Mouse (Mus musculus) midbrain, embryonic 15.5 days (tissue): ENCODE results near the gene Traf3. TPM values are rescaled to one million over a fixed set of nuclear protein-coding genes. Genes with fewer than 3 reads are reported as not detected.
A peak's percentile ranks its signal among the peaks of the same experiment; 100 is the strongest.

Source experiments
- ATAC-seq: fragments of 200-750 bp; cut with Nextera tagmentation; replicated peaks from 2 replicates; pipeline ENCODE4 v1.8.0; 2017; ENCODE audit warnings: moderate TSS enrichment
- H3K27ac ChIP-seq: fragments of 300-500 bp; sonication (generic); 2 replicates; pipeline ENCODE4 v1.5.1; 2015; ENCODE audit warnings: mild to moderate bottlenecking, inconsistent platforms
- H3K27me3 ChIP-seq: fragments of 300-500 bp; sonication (generic); replicated peaks from 2 replicates; pipeline ENCODE4 v1.6.1; 2015; ENCODE audit warnings: inconsistent platforms
- H3K36me3 ChIP-seq: fragments of 300-500 bp; sonication (generic); replicated peaks from 2 replicates; pipeline ENCODE4 v1.6.1; 2015; ENCODE audit warnings: inconsistent platforms
- H3K4me1 ChIP-seq: fragments of 300-500 bp; sonication (generic); 2 replicates; pipeline ENCODE4 v1.6.1; 2015; ENCODE audit warnings: inconsistent platforms
- H3K4me2 ChIP-seq: fragments of 300-500 bp; sonication (generic); 2 replicates; pipeline ENCODE4 v1.6.1; 2015; ENCODE audit warnings: inconsistent platforms, mild to moderate bottlenecking, moderate library complexity
- H3K4me3 ChIP-seq: fragments of 300-500 bp; sonication (generic); 2 replicates; pipeline ENCODE4 v1.5.1; 2015; ENCODE audit warnings: mild to moderate bottlenecking, inconsistent platforms
- H3K9ac ChIP-seq: fragments of 300-500 bp; sonication (generic); 2 replicates; pipeline ENCODE4 v1.6.1; 2015; ENCODE audit warnings: mild to moderate bottlenecking, inconsistent platforms
- H3K9me3 ChIP-seq: fragments of 300-500 bp; sonication (generic); 2 replicates; pipeline ENCODE4 v1.6.1; 2016; ENCODE audit warnings: inconsistent platforms
- WGBS: fragments of 180-500 bp; shearing (Covaris S2); methylation state at CpG from one replicate; pipeline ENCODE4 v1.1.7; 2015; ENCODE audit warnings: mixed read lengths; 5-methylcytosine and 5-hydroxymethylcytosine counted together
- polyA plus RNA-seq: library from polyadenylated mRNA; unstranded; fragments of >200 nt; fragmentation: Nextera tagmentation; extraction: Ambion mirVana; gene quantifications from 2 replicates; pipeline ENCODE4 v1.2.1, GENCODE M21; 2015

The Traf3 gene
- polyA plus RNA-seq: 20.7 and 20.8 TPM in 2 replicates

GRCm38 (mm10) chr12:111165831-111166591 is at the start of gene Traf3:
Gene Traf3 (plus strand): TSS chr12:111166370.
- WGBS: 4% methylated on average over 73 of the region's 105 CpGs
- no peaks in the 10 kb centered on the region for H3K36me3 ChIP-seq
- peaks cover 74% of the 10 kb centered on the region for H3K4me1 ChIP-seq
- H3K27ac ChIP-seq: peak within 1 kb of the TSS; percentile 89
- peak within 1 kb of the TSS; percentile 78 for H3K4me3 ChIP-seq
- H3K4me2 ChIP-seq: peak within 1 kb of the TSS; percentile 55
- H3K27me3 ChIP-seq: no peaks in the 10 kb centered on the region
- no peaks in the 10 kb centered on the region for H3K9me3 ChIP-seq
- peak; percentile 13; the same call in 1 of the 2 replicates for ATAC-seq
- peak within 1 kb of the TSS; percentile 69 for H3K9ac ChIP-seq

- Histone ChIP-seq H3K4me3 (no peak overlapping the region), H3K9me3 (no peaks in the 10 kb centered on the region), H3K27me3 (no peaks in the 10 kb centered on the region), H3K4me1 (peaks cover 7% of the 10 kb centered on the region), H3K36me3 (0 out of 2 replicates have a peak, but pooled peaks cover 6% of the 10 kb centered on the region), H3K27ac (no peak overlapping the region), H3K4me2 (no peak overlapping the region), H3K9ac (no peak overlapping the region)
- no peak for ATAC-seq
- 90% methylated on average over 5 of the region's 5 CpGs for WGBS
Observed at GRCm38 (mm10) chr12:111119506-111120085, 46.6 kb upstream of the Traf3 start.

GRCm38 (mm10) chr12:111120976-111121645 is 45.1 kb upstream of the Traf3 start:
- Histone ChIP-seq H3K27ac (no peak overlapping the region), H3K36me3 (0 out of 2 replicates have a peak, but pooled peaks cover 6% of the 10 kb centered on the region), H3K27me3 (no peaks in the 10 kb centered on the region), H3K9me3 (no peaks in the 10 kb centered on the region), H3K4me3 (no peak overlapping the region), H3K4me1 (peaks cover 13% of the 10 kb centered on the region), H3K4me2 (no peak overlapping the region), H3K9ac (no peak overlapping the region)
- 92% methylated on average over 9 of the region's 9 CpGs for WGBS
- no peak for ATAC-seq

DNA sequence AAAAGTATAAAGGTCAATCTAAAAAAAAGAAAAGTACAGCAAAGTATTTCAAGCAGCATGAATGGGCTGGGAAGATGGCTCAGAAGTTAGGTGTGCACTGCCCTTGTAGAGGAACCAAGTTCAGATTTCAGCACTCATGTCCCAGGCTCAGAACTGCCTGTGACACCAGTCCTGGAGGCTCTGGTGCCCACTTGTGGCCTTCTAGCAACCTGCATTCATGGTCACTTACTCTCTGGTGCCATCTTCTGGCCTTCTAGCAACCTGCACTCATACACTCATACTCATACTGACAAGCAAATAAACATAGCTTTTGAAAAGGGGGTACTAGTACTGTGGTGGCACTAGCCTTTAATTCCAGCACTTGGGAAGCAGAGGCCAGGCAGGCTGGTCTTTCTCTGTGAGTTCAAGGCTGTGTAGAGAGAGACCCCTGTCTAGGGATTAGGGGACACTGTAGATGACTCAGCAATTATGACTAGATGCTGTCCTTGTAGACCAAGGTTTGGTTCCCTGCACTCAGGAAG is 43.8 kb upstream of the Traf3 start:
- Histone ChIP-seq H3K9me3 (no peaks in the 10 kb centered on the region), H3K27ac (no peak overlapping the region), H3K9ac (no peak overlapping the region), H3K4me2 (no peak overlapping the region), H3K36me3 (0 out of 2 replicates have a peak, but pooled peaks cover 3% of the 10 kb centered on the region), H3K27me3 (no peaks in the 10 kb centered on the region), H3K4me1 (peaks cover 13% of the 10 kb centered on the region), H3K4me3 (no peak overlapping the region)
- no peak for ATAC-seq

- H3K4me3 ChIP-seq: no peak overlapping the region
- H3K4me2 ChIP-seq: no peak overlapping the region
- ATAC-seq: peak; percentile 62; the same call in 1 of the 2 replicates
- H3K36me3 ChIP-seq: 0 out of 2 replicates have a peak, but pooled peaks cover 3% of the 10 kb centered on the region
- WGBS: 52% methylated on average over 14 of the region's 14 CpGs
- H3K4me1 ChIP-seq: peaks cover 13% of the 10 kb centered on the region
- no peaks in the 10 kb centered on the region for H3K9me3 ChIP-seq
- peak overlapping the region; percentile 35 for H3K27ac ChIP-seq
- no peaks in the 10 kb centered on the region for H3K27me3 ChIP-seq
- H3K9ac ChIP-seq: no peak overlapping the region
Observed at GRCm38 (mm10) chr12:111124601-111125260, 41.4 kb upstream of the Traf3 start.

DNA sequence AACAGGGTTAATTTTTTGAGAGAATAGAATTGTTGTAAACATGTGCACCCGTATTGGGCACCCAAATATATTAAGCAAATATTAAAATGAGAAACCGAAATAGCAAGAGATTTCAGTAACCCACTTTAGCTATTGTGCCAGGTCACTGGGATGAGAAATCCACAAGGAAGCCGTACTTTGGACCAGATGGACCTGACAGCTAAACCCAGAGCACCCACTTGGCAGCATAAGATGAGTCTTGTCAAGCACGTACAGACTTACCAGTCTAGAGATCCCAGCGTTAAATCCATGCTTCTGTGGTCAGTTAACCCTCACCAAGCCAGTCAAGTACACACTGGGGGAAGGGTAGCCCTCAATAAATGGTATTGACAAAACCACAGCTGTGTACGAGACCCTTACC is 40.5 kb upstream of the Traf3 start:
- no peak overlapping the region for H3K4me3 ChIP-seq
- WGBS: 71% methylated on average over 6 of the region's 6 CpGs
- H3K4me1 ChIP-seq: peaks cover 13% of the 10 kb centered on the region
- no peaks in the 10 kb centered on the region for H3K9me3 ChIP-seq
- 0 out of 2 replicates have a peak, but pooled peaks cover 1% of the 10 kb centered on the region for H3K36me3 ChIP-seq
- H3K27ac ChIP-seq: no peak overlapping the region
- H3K4me2 ChIP-seq: no peak overlapping the region
- H3K9ac ChIP-seq: no peak overlapping the region
- no peak for ATAC-seq
- H3K27me3 ChIP-seq: no peaks in the 10 kb centered on the region

DNA sequence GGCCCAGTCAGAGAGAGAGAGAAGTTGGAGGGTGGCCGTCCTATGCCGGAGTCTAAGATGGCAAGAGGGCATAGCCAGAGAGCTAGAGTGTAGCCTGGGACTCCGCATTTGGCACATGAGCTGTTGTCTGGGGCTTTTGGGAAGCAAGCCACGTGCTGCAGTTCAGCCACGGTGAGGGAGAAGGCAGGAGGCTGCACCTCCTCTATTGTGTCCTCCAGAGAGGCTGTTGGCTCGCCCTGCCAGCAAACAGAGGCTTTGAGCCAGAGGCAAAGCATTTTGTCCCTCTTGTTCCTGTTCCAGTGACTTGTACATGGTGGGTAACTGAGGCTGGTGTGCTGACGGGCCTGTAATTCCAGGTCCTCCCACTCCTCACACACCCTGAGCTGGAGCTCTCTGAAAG is 32.0 kb upstream of the Traf3 start:
- no peak overlapping the region for H3K9ac ChIP-seq
- H3K36me3 ChIP-seq: no peaks in the 10 kb centered on the region
- WGBS: 68% methylated on average over 7 of the region's 7 CpGs
- ATAC-seq: no peak
- H3K4me3 ChIP-seq: no peak overlapping the region
- H3K4me1 ChIP-seq: no peaks in the 10 kb centered on the region
- no peaks in the 10 kb centered on the region for H3K9me3 ChIP-seq
- H3K4me2 ChIP-seq: no peak overlapping the region
- H3K27me3 ChIP-seq: no peaks in the 10 kb centered on the region
- H3K27ac ChIP-seq: no peak overlapping the region

- Histone ChIP-seq H3K27me3 (no peaks in the 10 kb centered on the region), H3K36me3 (no peaks in the 10 kb centered on the region), H3K4me1 (no peaks in the 10 kb centered on the region), H3K4me2 (no peak overlapping the region), H3K9me3 (no peaks in the 10 kb centered on the region), H3K9ac (no peak overlapping the region), H3K27ac (0 out of 2 replicates have a peak overlapping the region, but pooled peaks have one; percentile 60), H3K4me3 (no peak overlapping the region)
- ATAC-seq: no peak
- 66% methylated on average over 19 of the region's 19 CpGs for WGBS
Observed at GRCm38 (mm10) chr12:111134791-111135733, 31.1 kb upstream of the Traf3 start.

GRCm38 (mm10) chr12:111135953-111136352 is 30.2 kb upstream of the Traf3 start:
- Histone ChIP-seq H3K36me3 (no peaks in the 10 kb centered on the region), H3K9me3 (no peaks in the 10 kb centered on the region), H3K27me3 (no peaks in the 10 kb centered on the region), H3K4me3 (no peak overlapping the region), H3K4me2 (no peak overlapping the region), H3K4me1 (no peaks in the 10 kb centered on the region), H3K27ac (no peak overlapping the region), H3K9ac (no peak overlapping the region)
- WGBS: 77% methylated on average over 3 of the region's 3 CpGs
- ATAC-seq: no peak

DNA sequence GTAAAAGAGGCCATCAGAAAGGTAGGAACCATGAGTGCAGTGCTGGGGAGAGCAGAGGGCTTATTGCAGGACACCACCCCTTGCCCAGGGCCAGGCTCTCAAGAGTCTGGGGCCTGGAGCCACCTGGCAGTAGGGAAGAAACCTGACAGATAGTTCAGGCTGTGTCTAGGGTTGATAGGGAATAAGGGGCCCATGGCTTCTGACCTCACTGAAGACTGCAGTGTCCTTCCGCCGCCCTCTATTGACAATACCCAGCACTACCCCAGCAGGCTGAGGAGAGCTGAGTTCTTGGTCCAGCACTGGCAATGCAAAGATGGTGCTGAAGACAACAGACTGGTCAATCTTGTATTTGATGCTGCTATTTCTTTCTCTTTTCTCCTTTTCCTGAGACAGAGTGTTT is 29.1 kb upstream of the Traf3 start:
- no peak overlapping the region for H3K4me2 ChIP-seq
- ATAC-seq: no peak
- WGBS: 66% methylated on average over 2 of the region's 2 CpGs

DNA sequence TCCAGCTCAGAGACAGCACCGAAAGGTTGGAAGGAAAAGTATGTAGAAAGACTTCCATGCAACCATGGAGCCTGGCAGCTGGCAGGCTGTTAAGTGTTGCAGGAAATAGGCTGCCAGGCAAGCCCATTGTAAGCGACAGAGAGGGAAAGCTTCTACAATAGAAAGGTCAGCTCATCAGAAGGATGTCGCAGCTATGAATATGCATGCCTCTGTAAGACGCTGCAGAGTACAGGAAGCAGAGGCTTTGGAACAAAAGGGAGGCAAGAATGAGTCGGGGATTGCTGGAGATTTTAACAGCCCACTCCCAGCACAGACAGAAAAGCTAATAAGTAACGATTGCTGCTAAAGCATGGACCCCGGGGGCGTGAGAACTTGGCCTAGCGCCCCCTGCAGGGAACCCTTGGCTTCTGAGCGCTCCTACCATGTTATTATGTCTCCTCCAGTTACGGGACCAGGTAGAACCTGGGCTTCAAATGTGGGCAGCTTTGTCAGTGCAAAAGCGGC is 23.1 kb upstream of the Traf3 start:
- H3K4me2 ChIP-seq: peak overlapping the region; percentile 31
- no peak overlapping the region for H3K9ac ChIP-seq
- 6% methylated on average over 12 of the region's 12 CpGs for WGBS
- H3K4me3 ChIP-seq: 0 out of 2 replicates have a peak overlapping the region, but pooled peaks have one; percentile 1
- H3K36me3 ChIP-seq: no peaks in the 10 kb centered on the region
- peaks cover 26% of the 10 kb centered on the region for H3K4me1 ChIP-seq
- no peaks in the 10 kb centered on the region for H3K27me3 ChIP-seq
- H3K27ac ChIP-seq: peak overlapping the region; percentile 56
- peak; percentile 68 for ATAC-seq
- no peaks in the 10 kb centered on the region for H3K9me3 ChIP-seq

More for the DNA sequence above, 29.1 kb upstream of the Traf3 start:
- no peak overlapping the region for H3K9ac ChIP-seq
- no peak overlapping the region for H3K27ac ChIP-seq
- H3K27me3 ChIP-seq: no peaks in the 10 kb centered on the region
- no peaks in the 10 kb centered on the region for H3K9me3 ChIP-seq
- H3K4me3 ChIP-seq: no peak overlapping the region
- no peaks in the 10 kb centered on the region for H3K4me1 ChIP-seq
- H3K36me3 ChIP-seq: no peaks in the 10 kb centered on the region
